In the genomic region with DNA sequence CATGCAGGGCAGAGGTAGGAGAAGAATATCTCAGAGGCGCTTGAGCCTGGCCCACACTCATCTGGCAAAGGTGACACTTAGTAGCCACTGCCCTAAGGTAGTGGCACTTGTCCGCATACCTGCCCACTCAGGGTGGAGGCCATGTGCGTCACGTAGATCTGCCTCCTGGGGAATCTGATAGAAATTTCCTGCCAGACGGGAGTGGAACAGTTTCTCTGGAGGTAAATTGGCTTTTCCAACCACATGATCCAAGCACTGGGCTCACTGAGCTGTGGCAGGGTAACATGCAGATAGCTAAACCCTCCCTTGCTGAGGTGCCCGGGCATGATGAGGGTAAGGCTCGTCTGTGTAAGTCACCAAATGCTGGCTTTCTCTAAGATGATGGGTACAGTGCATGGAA, we compare ENCODE assay signal across 29 mouse cellular contexts.
"Had no signal": no experiment of that assay in that cellular context is flagged by ENCODE, and none has a peak within 500 bp of the region (broad histone marks: within the 10 kb centered on the region; RNA-seq: fewer than 3 reads in every experiment).

No protein-coding gene starts in this region.

- H3K9me3 ChIP-seq: embryonic facial prominence, embryonic 10.5 days; embryonic facial prominence, embryonic 12.5 days; embryonic facial prominence, embryonic 13.5 days; embryonic facial prominence, embryonic 15.5 days; forebrain, embryonic 10.5 days; forebrain, embryonic 12.5 days; forebrain, embryonic 13.5 days; forebrain, embryonic 15.5 days had no signal

- H3K4me1 ChIP-seq: embryonic facial prominence, embryonic 15.5 days; forebrain, embryonic 10.5 days; forebrain, embryonic 12.5 days; forebrain, embryonic 13.5 days; forebrain, embryonic 15.5 days had no signal

- DNase-seq: cerebellum, adult 2 months; cerebellum, adult 8-10 months; cerebellum, adult 9-10 months; cerebellum, adult 9-11 months; cerebellum, postnatal 10 days; cerebellum, postnatal 14 days; cerebellum, postnatal 25 days; cerebellum, postnatal 36 days; embryo, embryonic 11 days; forebrain, postnatal 0 days; gastrocnemius, adult 2 months; gastrocnemius, postnatal 10 days; gastrocnemius, postnatal 14 days; gastrocnemius, postnatal 25 days; gastrocnemius, postnatal 36 days; heart, adult 11 months; heart, adult 18-20 months; heart, adult 2 months had no signal

- H3K27ac ChIP-seq: embryonic facial prominence, embryonic 10.5 days; embryonic facial prominence, embryonic 12.5 days; embryonic facial prominence, embryonic 13.5 days; embryonic facial prominence, embryonic 15.5 days; forebrain, embryonic 10.5 days; forebrain, embryonic 12.5 days; forebrain, embryonic 13.5 days; forebrain, embryonic 15.5 days; gastrocnemius, adult 2 months; heart, adult 2 months had no signal

- H3K4me2 ChIP-seq: embryonic facial prominence, embryonic 12.5 days; embryonic facial prominence, embryonic 13.5 days; embryonic facial prominence, embryonic 15.5 days; forebrain, embryonic 12.5 days; forebrain, embryonic 13.5 days; forebrain, embryonic 15.5 days had no signal

- H3K27me3 ChIP-seq: embryonic facial prominence, embryonic 12.5 days; embryonic facial prominence, embryonic 13.5 days; embryonic facial prominence, embryonic 15.5 days; forebrain, embryonic 12.5 days; forebrain, embryonic 13.5 days; forebrain, embryonic 15.5 days had no signal

- ATAC-seq: forebrain, embryonic 13.5 days; forebrain, embryonic 14.5 days; forebrain, embryonic 15.5 days; forebrain, embryonic 16.5 days; forebrain, postnatal 0 days had no signal

- H3K36me3 ChIP-seq: embryonic facial prominence, embryonic 10.5 days; embryonic facial prominence, embryonic 12.5 days; embryonic facial prominence, embryonic 13.5 days; embryonic facial prominence, embryonic 15.5 days; forebrain, embryonic 10.5 days; forebrain, embryonic 12.5 days; forebrain, embryonic 15.5 days had no signal

- H3K9ac ChIP-seq: embryonic facial prominence, embryonic 12.5 days; embryonic facial prominence, embryonic 13.5 days; embryonic facial prominence, embryonic 15.5 days; forebrain, embryonic 12.5 days; forebrain, embryonic 13.5 days; forebrain, embryonic 15.5 days; forebrain, postnatal 0 days had no signal

- H3K4me3 ChIP-seq: embryonic facial prominence, embryonic 10.5 days; embryonic facial prominence, embryonic 12.5 days; embryonic facial prominence, embryonic 13.5 days; embryonic facial prominence, embryonic 15.5 days; erythroblast, embryonic 14.5 days; forebrain, embryonic 10.5 days; forebrain, embryonic 12.5 days; forebrain, embryonic 13.5 days; forebrain, embryonic 15.5 days; gastrocnemius, adult 2 months; heart, adult 2 months had no signal
